Mouse (Mus musculus) gastrocnemius, postnatal 10 days (tissue): Measurements from ENCODE around the gene Prrx1. TPM values are rescaled to one million over a fixed set of nuclear protein-coding genes. Genes with fewer than 3 reads are reported as not detected.

ENCODE experiments used
- DNase-seq: peaks from one replicate; pipeline ENCODE4 v3.0.0; 2021; ENCODE audit warnings: mixed read lengths
- long read RNA-seq, 2 experiments: library from polyadenylated mRNA; stranded (forward); transcript quantifications; one replicate each; pipeline ENCODE4 v2.0.0; 2021
- total RNA-seq, 2 experiments: library from RNA; stranded (reverse); gene quantifications; 2 replicates each; pipeline ENCODE4 v1.2.3; 2021

Gene Prrx1
- 10 to 100 TPM; 65.9 to 84.0 TPM for total RNA-seq
- long read RNA-seq, experiment 1, full-length matches to known transcripts = 80 of 92 reads
- long read RNA-seq, experiment 1, partial matches to known transcripts = 2 of 92 reads
- long read RNA-seq, experiment 1, other reads (novel, unspliced or antisense) = 10 of 92 reads
- long read RNA-seq, experiment 2, full-length matches to known transcripts = 53 of 61 reads
- long read RNA-seq, experiment 2, partial matches to known transcripts = 3 of 61 reads
- long read RNA-seq, experiment 2, other reads (novel, unspliced or antisense) = 5 of 61 reads

DNA sequence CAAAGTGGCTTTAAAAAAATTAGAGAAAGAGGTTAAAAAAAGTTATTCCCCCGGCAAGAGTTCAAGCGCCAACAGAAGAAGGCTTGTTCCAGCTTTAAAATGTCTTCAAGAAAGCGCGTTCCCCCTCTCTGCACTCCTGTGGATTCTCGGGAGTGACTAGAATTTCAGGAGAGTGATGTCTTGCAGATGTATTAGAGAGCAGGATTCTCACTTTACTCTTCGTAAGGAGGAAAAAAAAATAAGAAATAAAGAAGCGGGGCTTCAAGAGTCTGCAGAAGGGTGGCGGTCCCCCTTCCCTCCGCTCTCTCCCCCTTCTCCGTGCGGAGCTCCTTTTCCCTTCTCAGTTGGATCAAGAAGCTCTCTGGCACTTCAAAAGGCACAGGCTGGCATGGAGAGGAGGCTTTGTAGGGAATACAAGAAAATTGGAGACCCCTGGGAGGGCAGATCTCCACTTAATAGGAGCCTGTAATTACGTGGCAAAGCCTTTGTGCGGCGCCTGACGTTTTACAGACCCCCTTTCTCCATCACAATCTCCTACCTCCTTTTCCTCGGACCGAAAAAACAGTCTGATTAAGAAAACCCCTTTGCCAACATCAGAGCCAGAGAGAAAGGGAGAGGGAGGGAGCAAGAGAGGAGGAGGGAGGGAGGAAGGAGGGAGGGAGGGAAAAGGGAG, at the start of gene Prrx1:
Gene Prrx1, minus strand, starts transcription at position 610 of the 673 bp plus-strand sequence.
- DNase-seq = no peak

DNA sequence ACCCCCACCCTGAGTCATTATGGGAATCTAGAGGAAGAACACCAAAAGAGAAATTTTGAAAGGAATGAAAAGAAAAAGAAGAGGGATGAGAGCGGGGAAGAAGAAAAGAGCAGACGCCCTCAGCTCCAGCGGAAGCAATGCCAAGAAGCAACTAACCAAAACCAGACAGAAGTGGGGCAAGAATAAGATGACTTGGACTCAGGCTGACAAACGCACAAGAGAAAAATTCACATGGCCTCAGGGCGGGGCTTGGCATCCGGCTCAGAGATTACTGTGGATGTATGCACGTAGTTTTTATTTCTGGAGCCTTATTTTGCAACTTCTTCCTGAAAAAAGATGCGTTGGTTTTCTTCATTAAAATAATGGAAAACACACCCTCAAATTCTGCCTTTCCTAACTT, 48.7 kb upstream of the Prrx1 start:
- DNase-seq = no peak

DNA sequence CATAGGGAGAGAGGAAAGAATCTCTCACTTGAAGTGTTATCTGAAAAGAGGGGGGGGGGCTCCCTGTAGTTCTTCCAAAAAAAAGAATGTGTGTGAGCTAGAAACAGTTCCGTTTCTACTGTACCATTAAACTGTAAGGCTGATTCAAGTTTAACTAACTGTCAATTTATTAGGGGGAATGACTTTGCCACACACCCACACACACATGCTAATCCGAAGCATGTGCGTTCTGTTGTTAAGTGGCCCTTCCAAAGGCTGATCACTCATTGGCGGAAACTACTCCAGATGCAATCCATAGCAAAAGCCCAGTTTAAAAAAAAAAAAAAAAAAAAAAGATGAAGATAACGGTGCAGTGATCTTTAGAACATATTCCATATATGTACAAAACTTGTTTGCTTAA, 47.9 kb upstream of the Prrx1 start:
- DNase-seq = no peak

DNA sequence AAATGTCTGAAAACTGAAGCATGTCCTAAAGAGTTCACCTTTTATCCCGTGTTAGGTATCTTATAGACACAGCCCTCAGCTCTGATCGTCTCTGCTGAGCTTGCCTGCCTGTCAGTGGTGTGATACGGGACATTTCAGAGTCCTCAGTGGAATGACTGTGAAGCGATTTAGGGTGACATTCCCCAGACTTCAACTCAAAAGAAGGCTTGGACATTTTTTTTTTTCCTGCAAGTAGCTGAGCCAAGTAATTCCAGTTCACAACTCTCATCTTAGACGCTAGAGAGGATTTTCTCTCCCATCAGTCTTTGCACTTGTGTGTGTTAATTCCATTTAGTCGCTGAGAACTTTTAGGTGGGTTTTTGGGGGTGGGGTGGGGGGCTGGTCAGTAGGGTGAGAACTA, 47.3 kb upstream of the Prrx1 start:
- no peak for DNase-seq

DNA sequence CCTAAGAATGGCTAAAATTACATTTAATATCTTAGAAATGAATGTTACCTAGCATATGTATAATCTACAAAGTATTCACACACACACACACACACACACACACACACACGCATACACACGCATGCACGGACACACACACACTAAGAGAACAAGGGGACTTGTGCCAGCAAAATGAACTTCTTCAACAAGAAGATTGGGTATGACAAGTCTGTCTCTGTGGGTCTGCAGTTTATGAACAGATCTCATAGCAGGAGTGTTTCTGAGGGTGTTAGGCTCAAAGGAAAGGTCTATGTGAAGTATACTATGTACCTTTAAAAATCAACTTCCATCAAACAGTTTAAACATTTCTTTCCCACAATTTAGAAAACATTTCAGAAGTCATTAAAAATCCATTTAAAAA, 46.0 kb upstream of the Prrx1 start:
- no peak for DNase-seq

DNA sequence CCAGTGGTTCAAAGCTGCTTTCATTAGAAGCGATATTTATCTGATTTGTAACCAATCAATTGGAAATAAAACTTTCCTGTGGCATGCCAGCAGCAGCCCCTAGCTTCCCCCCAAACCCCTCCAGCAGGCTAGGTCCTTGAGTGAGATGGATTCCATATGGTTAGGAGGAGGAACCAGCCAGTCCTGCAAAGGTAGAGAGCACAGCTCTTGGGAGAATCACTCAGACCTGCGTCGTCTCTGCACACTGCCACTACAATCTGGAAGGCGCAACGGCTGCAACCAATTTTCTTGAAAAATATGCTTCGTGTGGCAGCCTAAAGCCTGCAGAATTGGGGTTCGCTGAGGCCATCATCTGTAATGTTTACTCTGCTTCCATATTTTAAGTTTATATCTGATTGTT, 44.7 kb upstream of the Prrx1 start:
- DNase-seq = no peak

DNA sequence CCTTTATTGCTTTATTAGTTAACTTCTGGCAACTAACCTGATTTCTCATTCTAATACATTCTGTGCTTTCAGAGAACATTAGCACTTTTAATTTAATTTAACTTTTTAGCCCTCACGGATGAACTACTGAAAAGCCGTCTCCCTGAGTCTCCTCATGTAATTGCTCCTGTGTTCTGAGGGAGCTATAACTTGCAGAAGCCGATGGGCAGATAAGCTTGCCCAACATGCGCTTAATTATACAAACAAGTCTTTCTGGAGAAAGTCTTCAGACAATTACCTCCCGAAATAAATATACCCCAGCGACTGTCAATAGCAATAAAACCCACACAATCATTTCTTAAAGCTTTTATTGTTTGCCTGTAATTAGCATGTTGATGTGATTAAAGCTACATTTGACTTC, 44.2 kb upstream of the Prrx1 start:
- no peak for DNase-seq

DNA sequence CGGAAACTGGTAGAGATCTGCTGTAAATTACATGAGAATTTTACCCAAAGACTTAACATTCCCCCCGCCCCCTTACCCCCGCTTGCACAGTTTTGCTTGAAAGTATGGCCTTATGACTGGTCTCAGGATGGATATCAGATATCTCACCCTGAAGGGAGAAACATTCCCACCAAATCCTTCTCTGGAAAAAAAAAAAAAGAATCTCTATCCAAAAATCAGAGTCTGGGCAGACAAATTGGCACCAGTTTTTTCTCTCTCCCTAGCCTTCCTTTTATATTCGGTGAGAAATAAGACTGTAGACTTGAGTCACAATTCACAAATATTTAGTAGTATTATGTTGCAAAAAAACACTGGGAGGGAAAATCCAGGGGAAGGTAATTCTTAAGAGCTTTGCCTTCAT, 42.7 kb upstream of the Prrx1 start:
- DNase-seq = no peak

DNA sequence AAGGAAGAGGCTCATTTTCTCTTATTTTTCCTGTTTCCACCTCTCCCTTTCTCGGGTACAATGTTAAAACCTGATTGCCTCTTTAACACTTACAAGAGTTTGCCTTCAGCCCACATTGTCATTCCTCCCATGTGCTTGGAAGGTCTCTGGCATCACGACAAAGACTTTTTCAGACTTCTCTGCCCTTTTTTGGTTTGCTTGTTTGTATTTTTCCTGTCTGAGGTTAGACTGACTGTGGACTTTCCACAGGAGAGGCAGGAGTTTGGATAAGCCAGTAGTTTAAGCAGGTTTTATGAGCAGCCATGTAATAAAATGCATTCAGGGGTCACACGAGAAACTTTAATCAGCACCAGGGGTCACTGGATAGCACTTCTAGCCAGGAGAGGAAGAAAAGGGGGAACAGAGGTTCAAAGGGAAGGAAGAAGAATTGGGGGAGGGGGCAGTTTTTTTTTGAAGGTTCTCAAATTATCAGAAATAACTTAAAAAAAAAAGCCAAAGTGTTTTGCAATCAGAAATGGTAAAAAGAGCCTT, 42.2 kb upstream of the Prrx1 start:
- DNase-seq = no peak

DNA sequence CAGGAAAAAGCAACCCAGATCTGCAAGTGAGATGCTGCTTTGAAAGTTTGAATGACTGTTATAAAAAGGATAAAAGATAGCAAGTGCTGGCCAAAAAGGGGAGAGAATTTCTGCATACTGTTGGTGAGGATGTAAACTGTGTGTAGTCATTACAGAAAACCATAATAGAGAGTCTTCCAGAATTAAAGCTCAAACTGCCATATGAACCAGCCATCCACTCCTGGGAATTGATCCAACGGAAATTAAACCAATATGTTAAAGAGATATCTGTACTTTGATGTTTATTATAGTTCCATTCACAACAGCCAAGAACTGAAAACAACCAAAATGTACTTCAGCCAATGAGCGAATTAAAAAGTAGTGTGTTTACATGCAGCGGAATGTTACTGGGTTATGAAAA, 37.5 kb upstream of the Prrx1 start:
- no peak for DNase-seq

DNA sequence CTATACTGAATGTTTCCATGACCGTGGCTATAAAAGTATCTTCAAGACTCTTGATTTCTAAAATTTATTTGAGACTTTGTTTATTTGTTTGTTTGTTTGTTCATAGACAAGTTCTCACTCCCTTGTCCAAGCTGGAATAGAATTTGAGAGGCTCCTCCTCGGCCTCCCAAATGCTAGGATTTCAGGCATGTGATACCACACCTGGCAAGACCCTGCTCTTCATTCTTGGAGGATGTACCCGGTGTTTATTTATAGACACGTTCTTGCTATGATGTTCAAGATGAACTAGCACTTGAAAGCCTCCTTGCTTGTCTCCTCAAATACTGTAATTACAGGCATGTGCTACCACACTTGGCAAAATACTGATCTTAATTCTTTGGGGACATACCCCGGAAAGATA, 32.0 kb upstream of the Prrx1 start:
- DNase-seq = no peak

DNA sequence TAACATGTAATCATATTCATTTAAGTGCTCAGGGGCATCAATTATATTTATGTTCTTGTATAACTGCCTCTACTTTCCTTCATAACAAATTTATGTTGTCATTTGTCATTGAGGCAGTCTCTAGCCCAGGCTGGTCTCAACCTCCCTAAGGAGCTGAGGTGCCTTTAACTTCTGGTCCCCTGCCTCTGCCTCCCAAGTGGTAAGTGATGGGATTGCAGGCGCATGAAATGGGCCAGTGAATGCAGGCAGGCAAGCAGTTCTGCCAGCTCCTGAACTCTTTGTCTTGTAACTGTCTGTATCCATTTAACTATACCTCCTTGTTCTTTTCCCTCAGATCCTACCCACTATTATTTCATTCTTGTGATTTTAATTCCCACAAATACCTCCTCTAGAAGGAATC, 31.4 kb upstream of the Prrx1 start:
- DNase-seq = no peak

DNA sequence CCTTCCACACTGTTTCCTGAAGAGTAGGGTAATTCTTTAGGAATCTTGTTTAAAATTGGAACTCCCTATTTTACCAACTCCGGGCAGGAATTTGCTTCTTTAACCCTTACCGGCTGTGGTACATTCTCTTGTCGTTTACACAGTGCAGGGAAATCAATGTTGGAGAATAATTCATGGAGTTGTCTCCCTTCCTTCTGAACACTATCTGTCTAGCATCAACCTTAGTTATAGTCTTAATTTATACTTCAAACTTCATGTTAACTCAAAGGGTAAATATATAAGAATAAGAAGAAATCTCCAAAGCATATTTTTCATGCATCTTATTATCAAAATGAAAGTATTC, 25.7 kb upstream of the Prrx1 start:
- DNase-seq = no peak

DNA sequence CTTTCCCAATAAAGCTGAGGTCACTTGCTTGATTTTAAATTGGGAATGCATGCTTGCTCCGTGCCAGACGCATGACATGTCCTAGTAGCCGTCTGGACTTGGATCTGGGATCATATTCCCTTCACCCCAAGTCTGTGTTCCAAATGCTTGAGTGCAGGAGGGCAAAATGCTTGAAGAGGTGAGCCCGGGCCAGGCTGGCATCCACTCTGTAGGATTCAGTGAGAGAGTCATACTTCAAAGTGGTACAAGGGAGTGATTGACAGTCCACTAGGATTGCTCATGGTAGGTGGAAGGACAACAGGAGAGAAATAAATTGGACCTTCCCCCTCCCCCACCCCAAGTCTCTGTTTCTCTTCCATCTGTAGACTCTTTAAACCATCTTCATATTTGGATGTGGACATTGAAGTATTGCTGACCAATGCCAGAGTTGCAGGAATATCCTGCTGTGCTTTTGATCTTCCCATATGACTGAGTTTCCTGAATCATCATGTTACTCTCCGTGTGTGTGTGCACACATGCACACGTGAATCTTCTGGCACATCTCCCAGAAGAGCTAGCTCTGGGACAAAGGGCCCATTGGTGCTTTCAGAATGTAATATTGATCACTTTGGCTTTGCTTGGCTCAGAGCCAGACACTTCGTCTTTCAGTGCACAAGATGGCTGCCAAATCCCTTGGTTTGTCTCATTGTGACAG, 25.2 kb upstream of the Prrx1 start:
- DNase-seq = peak; percentile 31

DNA sequence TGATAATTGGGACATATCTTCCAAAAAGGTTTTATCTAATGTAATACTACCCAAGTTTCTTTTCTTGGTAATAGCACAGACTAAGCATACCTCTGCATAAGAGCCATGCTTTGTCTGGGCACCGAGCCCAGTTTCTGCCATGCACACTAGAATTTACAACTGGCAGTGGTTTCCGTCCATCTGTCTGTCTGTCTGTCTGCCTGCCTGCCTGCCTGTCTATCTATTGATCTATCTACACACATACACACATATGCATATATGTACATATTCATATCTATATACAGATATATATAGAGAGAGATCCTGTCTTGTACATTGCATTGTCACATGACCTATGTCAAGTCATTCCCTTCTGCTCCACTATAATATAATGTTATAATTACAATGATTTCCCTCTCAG, 24.3 kb upstream of the Prrx1 start:
- peak; percentile 31 for DNase-seq

DNA sequence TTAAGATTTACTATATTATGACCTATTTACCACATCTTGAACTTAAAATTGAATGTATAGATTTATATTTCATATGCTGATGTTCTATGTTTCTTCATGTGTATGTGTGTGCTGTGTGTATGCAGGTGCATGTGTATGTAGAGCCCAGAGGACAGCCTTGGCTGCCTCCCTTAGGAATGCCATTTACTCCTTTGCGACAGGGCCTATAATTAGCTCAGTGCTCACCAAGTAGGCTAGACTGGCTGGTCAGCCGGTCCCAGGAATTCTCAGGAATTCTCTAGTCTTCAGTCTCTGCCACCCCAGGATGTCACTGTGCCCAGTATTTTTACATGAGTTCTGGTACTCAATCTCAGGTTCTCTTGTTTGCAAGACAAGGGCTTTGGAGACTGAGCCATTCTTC, 13.8 kb upstream of the Prrx1 start:
- DNase-seq = no peak

DNA sequence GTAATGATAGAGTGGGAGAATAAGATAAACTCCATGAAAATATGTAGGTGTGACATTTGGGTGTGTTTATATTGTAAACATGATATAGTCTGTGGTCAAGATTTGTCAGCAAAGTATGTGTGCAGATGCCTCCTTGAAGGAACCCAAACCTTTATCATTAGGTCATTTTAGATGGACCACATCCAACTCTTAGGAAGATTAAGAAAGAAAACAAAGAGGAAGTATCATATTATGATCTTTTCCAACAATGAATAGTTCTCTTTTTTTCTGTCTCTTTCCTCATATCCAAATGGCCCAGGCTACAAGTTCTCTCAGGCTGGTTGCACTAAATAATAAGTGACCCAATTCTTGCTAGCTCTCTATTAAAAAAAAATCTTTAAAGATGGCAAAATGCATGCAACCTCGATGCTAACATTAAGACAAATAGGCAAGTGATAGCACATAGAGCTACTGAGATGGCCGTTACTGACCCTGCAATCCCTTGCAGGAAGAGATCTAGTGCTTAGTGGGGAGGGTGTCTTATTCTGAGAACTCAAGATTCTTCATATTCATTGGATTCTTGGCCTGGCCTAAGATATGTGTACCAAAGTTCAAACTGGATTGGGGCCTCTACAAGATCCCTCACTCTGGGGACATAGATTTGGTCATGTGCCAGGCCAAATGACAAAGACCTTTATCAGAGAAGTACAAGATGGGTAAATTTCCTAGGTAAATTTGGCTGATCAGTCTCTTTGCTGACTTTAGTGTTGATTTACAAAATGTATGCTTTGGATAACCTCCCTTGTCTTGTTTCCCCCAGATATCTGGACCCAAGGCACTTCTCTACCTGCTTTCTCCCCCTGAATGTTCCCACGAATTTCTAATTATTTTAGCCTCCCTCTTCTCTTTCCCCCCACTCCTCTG, 6.4 kb upstream of the Prrx1 start:
- DNase-seq = no peak

DNA sequence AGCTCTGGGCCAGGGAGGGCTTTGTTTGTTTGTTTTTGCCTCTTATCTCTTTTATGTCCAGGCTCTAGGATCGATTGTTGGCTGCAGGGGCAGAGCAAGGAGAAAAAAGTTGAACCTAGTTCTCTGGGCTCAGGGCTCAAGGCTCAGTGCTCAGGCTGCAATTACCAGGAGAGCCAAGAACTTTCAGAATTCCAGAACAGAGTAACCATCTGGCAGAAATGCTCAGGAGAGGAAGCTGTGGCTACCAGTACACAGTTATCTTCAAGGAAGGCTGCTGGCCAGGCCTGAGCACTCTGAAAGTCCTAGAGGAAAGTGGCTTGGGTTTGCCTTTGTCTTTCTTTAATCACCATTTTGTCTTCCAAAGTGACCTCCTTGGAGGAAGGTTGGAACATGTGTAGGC, 3.4 kb upstream of the Prrx1 start:
- no peak for DNase-seq

DNA sequence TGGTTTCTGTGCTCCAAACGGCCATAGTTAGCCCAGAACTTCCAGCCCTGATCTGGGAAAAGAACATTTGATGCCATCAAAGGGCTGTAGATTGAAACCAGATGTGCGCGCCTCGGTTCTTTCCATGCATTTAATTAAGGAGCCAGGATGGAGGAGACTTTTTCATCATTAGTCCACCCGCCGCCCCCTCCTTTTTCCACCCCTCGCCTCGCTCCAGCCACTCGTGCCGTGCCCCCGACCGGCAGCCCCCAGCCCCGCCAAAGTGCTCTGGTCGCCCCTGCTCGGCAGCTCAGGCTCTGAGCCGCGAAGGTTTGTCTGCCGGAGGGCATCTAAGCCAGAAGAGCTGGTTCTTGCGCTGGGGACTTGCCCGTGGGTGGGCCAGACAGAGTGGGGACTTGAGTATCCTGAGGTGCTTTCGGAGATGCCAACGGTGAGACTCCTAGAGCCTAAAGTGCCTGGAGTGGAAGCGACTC, 1.4 kb upstream of the Prrx1 start:
- DNase-seq = no peak

DNA sequence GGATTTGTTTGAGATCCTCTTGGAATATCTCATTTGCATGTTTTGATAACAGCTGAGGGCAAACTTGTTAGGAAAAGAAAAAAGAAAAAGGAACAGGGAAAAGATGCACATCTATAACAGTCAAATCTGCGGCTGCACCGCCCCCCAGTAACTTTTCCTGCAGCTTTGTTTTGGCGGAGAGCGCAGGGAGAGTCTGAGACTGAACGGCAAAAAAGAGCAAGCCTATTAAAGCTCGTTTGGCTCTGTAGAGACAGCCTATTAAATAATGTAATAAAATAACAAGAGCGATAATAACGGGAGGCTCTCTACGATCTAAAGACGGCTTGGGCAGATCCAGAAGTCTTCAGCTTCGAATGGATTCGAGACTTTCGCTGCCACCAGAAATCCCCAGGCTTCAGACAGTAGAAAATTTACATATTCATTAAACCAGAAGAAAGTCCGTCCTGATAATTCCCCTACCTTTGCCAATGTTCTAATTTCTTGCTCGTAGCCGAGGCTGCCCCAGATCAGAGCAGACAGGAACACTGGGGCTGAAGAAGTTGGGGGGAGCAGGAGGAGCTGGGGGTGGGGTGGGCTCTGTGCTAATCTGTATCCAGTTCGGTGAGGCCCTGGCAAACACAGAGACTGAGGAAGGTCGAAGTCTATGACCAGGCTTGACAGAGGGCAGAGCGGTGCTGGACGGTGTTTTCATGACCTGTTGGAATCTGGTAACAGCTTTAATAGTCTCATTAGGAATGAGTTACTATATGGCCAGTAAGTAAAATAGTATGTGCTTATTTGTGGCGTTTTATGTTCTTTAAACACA, 613 bp upstream of the Prrx1 start:
- no peak for DNase-seq
